Mouse (Mus musculus) right cerebral cortex, adult 2 months (tissue): ENCODE measurements at regions not wholly inside any gene's neighbourhood (a gene's known extent, or its start where the extent isn't known, plus 50 kb on each side); places are given as distances from the start of the nearest gene placed in this dataset.

Experiments used
- DNase-seq, 2 experiments: peaks; one replicate each; pipeline ENCODE4 v3.0.0; 2021 to 2022; ENCODE audit warnings: low spot score in 2 of 2

DNA sequence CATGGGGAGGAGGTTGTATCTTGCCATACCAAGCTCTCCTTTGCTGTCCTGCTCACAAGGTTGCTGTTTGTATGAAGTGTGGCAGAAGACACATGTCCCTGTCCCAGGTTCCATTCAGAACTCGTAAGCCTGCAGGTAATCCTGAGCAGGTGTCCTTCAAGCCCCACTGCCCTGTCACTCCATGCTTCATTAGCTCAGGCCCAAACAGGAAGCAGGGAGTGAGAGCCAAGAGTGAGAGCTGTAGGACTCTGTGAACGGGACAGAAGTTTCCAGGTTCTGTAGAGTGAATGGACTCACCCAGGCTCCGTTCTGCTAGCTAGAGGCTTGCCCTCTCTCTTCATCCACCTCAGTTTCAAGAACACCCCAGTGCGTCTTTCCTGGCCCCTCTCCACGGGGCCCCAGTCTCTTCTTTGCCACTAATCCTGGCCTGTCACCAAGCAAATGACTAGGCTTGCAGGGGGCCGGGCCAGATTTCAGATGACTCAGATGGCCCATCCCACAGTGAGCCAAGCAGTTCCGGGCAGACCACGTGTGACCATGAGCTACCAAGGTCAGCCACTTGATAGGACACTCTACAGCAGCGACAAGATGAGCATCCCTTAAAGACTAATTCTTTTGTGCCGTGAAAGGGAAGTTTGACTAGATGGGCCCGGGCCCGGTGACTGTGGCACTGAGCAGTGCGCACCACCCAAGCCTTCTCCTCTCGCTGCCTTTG is 54.4 kb upstream of the Ubr2 start:
- no peak for DNase-seq

DNA sequence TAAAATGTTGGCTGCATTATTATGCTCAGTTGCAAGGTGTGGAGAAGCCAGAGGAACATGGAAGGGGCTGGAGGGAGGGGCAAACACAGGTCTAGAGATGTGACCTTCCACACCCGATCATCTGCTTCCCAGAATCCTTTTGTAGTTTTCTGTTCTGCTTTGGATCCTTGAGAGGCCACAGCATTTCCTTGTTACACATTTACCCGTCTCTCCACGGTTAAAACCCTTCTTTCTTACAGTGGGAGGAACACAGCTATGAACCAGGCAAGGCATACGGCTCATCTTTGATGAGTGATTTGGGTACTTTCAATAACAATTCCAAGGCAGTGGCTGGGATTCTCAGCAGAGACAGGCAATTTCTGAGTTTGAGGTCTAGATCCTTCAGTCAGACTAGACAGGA is 53.6 kb upstream of the Ubr2 start:
- no peak for DNase-seq

- no peak for DNase-seq
Observed at GRCm38 (mm10) chr17:47061031-47061620, 50.8 kb upstream of the Ubr2 start.
